Mouse (Mus musculus) layer of hippocampus, postnatal 25 days (tissue): ENCODE measurements around the gene Ets1. TPM values are rescaled to one million over a fixed set of nuclear protein-coding genes. Genes with fewer than 3 reads are reported as not detected.

Source experiments
- DNase-seq, 2 experiments: peaks; one replicate each; pipeline ENCODE4 v3.0.0; 2022; ENCODE audit warnings: mixed read lengths in 2 of 2, low spot score in 1 of 2; ENCODE audit errors: extremely low spot score in 1 of 2
- total RNA-seq, 2 experiments: library from RNA; stranded (reverse); gene quantifications; 2 replicates each; pipeline ENCODE4 v1.2.3; 2021

Gene Ets1
- total RNA-seq, 2 experiments from 2014 or later = 10.4 to 12.1 TPM

DNA sequence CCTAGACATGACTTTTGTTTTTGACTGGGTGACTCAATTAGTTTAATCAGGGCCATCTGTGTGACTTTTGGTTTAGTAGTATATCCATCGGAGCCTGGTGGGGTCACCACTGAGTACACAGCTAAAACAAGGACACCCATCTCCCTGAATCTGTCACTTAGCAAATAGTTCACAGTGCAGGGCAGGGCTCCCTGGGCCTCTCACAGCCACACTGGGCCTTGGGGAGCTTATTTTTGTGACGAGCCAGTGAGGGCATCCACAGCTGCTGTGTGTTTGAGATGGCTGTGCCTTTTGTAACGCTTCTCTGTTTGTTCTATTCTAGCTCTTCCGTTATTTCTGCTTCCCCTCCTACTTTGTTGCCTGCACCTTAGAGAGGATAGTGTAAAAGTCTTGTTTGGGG, 90.6 kb downstream of the Ets1 start:
- DNase-seq = no peak

DNA sequence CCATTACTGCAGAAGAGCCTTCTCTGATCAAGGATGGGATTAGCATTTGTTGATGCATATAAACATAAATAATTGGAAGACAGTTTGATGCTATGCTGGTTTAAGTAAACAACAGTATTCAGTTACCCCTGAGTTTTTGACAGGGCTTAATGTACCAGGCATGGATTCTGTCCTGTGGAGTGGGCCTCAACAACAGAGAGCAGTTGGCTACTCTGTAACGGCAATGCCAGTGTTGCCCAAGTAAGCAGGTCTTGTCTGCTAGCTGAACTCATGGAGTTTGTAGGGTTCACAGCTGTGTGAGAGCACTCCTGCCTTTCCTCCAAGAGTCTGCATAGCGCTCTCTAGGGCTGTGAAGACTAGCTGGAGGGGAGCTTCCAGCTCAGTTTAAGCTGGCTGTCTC, 91.0 kb downstream of the Ets1 start:
- DNase-seq = no peak

DNA sequence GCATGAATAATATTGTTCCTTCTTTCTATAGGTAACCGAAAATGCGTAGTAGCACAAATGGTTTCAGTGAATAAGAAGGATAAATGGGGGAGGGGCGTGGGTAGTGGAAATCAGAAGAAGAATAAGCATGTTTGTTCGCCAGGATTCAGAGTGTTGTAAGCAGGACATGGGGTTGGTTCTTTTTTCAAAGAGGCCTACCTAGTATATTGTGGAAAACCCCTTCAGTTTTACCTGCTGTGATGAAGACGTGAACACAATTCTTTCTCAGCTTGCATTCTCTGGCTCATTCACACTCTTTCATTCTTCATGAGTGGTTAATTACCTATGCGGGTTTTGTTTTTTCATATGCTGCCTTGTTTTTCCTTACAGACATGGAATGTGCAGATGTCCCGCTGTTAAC, 92.3 kb downstream of the Ets1 start:
- DNase-seq = no peak

DNA sequence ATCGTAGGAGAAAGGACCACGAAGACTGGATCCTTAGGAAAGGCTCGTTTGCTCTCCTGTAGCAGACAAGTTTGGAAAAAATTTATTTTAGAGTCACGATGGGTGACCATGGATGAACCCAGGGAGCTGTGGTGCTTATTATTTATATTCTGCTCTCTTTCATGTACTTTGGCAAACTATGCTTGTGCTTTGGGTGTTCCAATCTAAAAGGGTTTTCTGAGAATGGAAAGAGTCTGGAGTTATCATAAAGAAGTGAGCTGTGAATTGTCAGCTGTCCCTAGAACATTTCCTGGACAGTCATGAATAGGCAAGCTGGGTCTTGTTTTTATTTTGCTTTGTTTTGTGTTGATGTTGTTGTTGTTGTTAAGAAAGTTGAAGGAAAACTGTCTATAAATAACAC, 92.8 kb downstream of the Ets1 start:
- DNase-seq = no peak

DNA sequence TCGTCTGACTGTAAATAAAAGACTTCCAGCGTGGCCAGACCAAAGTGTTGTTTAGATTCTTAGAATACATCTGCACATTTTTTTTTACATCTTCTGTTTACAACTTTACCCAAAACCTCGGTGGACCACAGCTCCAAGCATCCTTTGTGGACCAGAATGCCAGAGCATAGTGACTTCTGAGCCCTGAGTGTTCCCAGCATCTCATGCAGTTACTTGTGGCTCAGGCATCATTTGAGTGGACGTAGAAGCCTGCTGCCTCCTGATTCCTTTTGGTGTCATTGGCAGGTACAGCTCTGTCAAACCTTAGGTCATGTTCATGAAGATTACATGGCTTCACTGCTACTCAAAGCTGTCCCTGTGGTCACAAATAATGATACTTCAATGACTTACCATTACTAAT, 93.2 kb downstream of the Ets1 start:
- no peak for DNase-seq

DNA sequence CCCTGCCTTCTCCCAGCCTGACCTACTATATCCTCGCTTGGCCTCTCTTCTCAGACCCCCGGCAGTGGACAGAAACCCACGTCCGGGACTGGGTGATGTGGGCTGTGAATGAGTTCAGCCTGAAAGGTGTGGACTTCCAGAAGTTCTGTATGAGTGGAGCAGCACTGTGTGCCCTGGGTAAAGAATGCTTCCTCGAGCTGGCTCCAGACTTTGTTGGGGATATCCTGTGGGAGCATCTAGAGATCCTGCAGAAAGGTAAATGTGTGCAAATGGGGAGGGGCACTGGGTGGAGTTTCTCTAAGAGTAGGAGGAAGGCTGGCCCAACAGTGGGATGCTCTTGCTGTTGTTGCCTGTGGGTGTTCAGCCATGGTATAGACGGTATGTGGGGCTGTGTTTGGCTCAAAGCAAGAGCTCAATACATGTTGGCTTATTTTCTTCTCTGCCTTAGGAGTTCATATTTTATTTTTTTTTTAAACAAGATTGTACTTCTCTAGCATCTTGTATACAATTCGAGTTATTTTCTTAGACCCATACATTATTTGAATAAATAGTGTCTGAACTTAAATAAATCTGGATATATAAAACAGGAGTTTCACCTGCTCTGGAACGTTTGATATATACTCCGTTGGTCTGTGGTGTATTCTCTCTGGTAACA, 94.1 kb downstream of the Ets1 start:
- no peak for DNase-seq

DNA sequence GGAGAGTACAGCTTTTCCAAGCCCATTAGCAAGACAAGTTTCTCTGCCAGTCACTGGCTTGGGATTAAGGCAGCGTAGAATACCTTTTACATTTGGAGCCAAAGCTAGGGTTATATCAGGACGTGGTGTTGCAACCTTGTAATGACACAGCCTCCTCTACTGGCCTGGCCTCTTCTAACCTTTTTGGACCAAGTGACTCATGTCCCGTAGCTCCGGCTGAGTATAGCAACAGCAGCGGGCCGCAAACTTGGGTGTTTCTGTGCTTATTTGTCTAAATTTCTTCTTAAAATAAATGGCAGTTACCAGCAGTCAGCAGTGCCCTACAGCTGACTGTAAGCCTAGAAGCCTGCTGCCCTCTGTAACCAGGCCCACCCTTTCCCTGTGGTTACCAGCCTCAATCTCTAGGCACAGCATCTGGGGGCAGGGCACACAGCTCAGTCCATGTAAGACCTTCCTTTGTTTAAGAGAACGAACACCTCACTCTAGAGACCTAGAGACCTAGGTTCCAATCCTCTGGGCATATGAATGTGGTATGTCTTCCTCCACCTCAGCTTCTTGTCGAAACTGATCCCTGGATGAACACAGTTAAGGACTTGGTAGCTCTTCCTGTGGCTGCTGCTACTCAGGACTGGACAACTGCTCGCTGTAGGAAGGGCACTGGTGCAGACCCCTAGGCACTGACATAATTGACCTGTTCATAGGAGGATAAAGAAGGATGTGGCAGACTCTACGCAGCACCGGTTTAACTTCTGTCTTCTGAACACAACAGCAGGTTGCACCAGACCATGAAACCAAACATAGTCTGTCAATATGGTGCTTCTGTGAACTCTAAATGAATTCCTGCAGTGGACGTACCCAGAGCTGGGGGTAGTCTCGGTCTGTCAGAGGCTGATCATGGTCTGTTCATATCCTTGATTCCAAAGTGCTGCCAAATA, 94.9 kb downstream of the Ets1 start:
- DNase-seq = no peak

DNA sequence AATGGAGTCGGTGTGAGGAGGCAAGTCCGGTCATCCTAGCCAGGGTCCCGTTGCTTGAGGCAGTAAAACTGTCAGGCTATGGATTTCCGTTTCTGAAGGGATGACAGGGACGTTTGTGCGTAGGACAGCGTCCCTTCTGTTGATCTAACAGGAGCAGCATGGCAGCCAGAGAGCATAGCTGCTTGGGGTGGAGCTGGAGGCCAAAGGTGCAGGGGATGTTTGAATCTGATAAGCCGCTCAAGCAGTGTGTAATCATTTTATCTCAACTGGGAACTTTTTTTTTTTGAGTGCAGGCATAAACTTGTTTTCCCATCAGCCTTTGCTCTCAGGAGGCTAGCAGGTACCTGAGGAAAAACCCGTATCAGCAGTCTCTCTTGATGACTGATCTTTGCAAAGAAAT, 95.8 kb downstream of the Ets1 start:
- no peak for DNase-seq

DNA sequence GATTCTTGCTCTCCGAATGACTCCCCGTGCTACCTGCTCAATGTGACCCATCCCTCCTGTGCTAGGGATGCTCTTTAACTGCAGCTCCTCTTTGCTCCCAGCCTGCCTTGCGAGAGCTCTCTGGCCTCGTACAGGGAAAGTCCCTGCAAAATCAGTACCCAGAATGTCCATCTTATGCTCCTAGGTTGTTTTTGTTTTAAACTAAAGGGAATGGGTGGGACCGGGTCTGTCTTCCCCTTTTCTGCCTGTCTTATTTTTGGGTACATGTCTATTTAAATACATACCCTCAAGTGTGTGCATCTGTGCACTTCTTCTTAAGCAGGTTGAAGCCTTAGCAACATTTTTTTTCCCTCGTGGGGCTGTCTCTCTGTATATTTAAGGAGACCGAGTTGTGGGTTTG, 99.0 kb downstream of the Ets1 start:
- DNase-seq = no peak

DNA sequence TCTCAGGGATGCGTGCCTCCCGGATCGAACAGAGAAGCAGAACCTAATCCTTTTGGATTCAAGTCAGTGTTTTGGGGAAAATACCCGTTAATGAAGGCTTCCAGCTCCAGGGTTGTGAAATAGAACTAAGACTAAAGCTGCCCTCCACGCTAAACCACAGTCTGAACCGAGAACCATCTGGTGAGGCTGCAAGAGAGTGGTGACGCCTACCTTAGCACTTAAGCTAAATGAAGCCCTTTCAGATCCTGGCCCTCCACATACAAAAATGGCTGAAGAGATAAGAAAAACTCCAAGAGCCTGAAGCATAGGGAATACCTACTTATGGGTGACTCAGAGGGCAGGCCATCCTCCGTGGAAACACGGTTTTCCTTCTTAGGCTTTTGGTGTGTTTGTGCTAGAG, 100.0 kb downstream of the Ets1 start:
- DNase-seq = no peak

DNA sequence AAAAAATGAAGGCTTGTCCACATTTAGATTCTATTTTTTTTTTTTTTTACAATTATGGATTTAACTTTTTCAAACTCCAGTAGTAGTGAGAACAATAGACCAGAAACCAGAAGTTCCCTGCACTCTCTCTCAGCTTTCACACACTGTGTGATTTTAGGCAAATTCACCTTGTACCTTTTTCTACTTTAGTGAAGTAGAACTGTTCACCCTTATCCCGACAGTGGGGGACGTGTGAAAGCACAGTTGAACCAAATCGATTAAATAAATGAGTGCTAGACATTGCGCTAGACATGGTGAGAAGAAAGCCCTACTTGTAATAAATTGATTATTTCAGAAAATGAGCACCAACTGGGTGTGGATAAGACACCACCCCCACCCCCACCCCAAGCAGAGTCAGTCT, 104.0 kb downstream of the Ets1 start:
- no peak for DNase-seq

DNA sequence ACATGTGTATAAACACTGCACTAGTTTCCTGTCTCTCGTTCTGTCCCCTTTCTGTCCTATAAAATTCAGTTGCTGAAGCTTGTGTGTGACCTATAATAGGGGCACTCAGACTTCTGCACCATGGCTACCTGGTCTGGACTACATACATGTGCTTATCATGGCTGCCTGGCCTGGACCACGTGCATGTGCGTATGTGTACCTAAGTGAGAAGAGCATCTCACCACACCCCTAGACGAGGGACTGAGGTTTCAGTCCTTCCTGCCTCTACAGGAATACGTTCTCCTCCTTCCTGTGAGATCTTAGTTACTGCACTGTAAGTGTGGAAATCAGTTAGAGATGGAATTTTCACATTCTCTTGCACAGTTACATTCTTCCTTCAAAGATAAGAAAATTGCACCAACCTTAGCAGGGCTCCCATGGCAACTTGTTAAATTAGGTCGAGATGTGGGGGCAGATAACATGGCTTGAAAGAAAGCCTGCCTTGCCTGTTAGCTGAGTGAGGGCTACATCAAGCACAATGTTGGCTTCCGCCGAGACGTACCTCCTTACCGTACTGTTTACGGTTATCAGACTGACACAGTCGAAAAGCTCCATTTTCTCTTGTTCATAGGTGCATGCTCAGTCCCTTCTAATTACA, 104.8 kb downstream of the Ets1 start:
- DNase-seq = no peak

DNA sequence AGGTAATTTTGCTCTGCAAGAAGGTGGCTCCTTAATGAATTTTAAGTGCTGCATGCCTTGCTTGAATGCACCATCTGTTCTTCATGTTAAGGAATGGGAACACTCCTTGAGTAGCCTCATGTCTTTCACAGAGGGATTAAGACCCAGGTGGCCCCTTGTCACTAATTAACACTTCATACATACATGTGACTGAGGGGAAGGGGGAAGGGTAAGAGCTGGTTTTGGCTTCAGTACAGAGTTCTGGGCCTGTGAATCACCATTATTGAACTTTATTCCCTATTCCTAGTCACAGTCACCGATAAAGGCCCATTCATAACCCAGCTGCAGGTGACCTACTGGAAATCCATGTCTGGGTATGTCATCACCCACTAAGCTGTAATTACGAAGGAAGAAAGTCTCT, 105.7 kb downstream of the Ets1 start:
- DNase-seq = no peak

DNA sequence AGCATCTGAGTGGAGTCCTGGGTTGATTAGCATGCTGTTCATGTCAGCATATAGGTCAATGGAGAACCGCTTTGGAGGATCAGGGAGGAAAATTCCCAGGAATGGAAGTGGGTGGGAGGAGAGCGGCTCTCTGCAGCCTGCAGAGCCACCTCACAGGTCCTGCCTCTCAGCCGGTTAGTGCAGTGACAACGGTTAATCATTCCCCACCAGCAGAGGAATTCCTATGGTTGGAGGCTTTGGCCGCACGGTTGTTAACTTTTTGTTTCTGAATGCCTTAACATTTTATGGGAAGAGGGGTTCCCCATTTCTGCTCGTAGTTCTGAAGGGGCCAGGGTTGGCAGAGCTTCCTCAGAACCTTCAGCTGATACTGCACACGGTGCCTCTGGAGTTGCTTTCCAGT, 107.1 kb downstream of the Ets1 start:
- no peak for DNase-seq

DNA sequence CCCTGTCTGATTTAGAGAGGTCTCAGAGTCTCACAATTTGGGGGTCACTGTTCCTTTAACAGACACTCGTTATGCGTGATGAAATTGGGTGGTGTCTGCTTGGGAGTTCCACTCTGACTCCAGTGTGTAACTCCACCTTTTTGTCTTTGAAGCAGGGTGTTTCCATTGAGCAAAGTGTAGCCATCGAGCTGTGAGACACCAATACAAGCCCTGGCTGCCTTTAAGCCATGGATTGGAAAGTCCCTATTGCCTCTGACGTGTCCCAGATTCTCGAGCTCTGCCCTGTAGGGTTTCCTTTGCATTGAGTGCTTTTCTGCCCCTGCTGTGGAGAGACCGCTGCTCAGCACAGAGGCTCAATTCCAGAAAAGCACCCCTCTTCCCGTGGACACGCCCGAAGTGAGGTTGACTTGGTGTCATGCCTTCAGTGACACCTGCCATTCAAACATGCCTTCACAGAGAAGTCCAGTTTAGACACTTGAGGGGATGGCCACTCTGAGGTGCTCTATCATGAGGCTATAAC, 107.7 kb downstream of the Ets1 start:
- no peak for DNase-seq

DNA sequence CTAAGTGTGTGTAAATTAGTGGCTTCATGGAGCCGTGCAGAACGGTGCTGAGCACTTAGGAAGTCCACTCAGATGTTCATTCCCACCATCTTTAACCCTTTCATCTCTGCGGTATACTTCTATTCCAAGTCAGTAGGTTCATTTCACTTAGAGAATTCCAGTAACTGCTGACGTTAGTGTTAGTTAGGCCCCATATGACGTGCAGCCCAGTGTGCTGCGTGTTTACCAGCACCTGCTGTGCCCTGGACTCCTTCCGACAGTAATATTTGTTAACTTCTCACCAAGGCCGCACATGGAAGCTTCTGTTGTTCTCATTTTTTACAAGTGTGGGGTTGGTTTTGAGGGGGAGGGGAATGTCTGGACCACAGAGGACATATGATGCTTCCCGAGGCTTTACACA, 108.3 kb downstream of the Ets1 start:
- DNase-seq = no peak

DNA sequence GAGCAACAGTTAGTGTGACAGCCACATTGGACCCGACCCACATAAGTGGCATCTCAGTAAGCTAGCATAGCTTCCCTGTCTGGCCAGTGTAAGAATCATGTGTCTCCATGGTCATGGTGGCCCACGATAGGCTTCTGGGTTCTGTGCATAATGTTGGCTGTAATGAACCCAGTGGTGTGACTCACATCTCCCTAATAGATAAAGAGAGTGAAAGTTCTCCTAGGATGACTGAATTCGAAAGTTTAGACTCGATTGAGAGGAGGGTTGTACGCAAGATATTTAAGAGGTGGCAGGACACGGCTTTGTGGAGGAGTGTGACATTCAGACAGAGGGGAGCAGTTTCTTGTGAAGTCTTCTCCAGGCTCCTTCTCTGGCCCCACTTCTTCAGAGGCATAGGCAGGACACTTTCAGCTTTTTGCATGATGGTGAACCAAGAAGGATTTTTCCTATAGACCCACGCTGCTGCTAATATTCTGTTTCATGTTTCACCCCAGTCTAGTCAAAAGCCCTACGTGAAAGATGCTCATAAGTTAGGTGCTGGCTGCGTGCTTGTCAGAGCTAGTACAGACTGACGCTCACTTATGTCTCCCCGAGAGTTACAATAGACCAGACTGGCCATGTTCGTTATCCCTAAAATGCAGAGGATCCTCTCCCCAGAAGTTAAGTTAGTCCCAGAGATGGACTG, 109.2 kb downstream of the Ets1 start:
- no peak for DNase-seq

DNA sequence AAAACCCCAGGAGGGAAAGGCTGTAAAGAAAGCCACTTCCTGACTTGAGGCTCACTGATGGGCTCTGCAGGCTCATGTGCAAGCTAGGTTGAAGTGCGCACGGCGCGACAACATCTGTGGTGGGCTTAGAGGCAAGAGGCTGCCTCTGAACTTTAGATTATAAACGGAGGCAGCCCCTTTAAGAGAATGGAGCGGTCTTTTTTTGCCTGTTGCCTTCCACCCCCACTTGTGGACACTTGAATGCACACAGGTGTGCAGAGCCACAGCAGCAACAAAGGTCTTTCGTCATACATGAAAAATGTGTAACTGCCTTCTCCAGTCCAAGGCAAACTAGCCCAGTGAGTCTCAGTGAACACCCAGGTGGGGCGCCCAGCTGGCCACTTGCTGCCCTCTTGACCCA, 110.0 kb downstream of the Ets1 start:
- no peak for DNase-seq

DNA sequence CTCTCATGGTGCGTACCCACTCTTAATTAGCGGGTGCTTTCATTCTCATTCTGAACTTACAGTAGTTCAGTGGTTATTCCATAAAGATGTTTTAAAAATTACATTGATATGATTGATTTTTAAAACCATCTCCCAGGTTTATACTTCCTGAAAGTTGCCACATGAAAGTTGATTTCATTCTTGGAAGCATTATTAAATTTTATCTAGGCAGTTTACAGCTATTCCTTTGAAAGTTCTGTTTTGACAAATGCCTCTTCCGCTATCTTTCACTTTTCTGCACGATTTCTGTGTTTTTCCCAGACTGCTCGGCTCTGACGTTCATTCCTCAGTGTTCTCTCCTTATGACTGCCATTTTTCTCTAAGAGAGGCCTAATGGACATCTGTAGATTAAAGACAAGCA, 110.6 kb downstream of the Ets1 start:
- DNase-seq = no peak

DNA sequence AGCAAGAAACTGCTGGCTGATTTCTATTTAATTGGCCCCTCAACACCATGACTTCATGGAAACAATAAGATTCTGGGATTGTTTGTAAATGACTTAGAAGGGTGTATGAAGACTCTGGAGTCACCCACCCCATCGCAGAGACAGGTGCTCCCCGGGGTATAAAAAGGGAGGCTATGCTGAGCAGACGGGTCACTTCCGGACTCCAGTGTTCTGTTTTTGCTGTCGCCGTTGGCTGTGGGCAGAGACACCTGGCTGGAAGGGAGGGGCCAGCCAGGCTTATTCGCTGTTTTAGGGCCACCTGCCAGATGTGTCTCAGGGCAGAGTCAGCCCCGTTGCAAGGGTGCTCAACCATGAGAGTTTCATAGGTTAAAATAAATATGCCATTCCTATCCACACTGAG, 111.6 kb downstream of the Ets1 start:
- DNase-seq = no peak

DNA sequence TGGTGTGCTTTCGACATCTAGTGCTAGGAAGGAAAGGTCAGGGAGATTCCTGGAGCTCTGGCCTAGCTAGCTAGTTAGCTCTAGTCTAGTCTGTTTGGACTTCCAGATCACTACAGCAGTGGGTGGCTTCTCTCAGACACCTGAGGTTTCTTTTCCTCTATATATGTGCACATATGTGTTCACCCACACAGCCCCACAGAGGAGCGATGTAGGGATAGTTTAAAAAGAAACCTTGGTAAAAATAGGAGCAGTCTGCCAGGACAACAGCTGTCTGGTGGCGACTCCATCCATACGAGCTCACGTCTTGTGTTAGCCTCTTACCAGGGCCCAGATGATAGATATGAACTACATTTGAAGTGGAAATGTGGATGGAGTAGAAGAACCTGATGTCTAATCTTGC, 112.5 kb downstream of the Ets1 start:
- no peak for DNase-seq
